Mouse (Mus musculus) lung, embryonic 15.5 days (tissue): ENCODE data around the gene Taar4. TPM values are rescaled to one million over a fixed set of nuclear protein-coding genes. Genes with fewer than 3 reads are reported as not detected.
A peak's percentile ranks its signal among the peaks of the same experiment; 100 is the strongest.

ENCODE experiments used
- ATAC-seq: fragments of 200-750 bp; cut with Nextera tagmentation; 2 replicates; pipeline ENCODE4 v1.8.0; 2017; ENCODE audit warnings: moderate number of reproducible peaks, borderline replicate concordance; ENCODE audit not compliant: low FRiP score, low TSS enrichment; ENCODE audit errors: extremely low read depth
- H3K27ac ChIP-seq: fragments of 300-500 bp; sonication (generic); 2 replicates; pipeline ENCODE4 v1.5.1; 2015; ENCODE audit warnings: moderate library complexity, mild to moderate bottlenecking, inconsistent platforms
- H3K27me3 ChIP-seq: fragments of 300-500 bp; sonication (generic); 2 replicates; pipeline ENCODE4 v1.6.1; 2015; ENCODE audit warnings: inconsistent platforms
- H3K36me3 ChIP-seq: fragments of 300-500 bp; sonication (generic); 2 replicates; pipeline ENCODE4 v1.6.1; 2015; ENCODE audit warnings: inconsistent platforms
- H3K4me1 ChIP-seq: fragments of 300-500 bp; sonication (generic); 2 replicates; pipeline ENCODE4 v1.6.1; 2015; ENCODE audit warnings: inconsistent platforms
- H3K4me2 ChIP-seq: fragments of 300-500 bp; sonication (generic); 2 replicates; pipeline ENCODE4 v1.6.1; 2015; ENCODE audit warnings: inconsistent platforms, mild to moderate bottlenecking, moderate library complexity
- H3K4me3 ChIP-seq: fragments of 300-500 bp; sonication (generic); 2 replicates; pipeline ENCODE4 v1.5.1; 2015; ENCODE audit warnings: mild to moderate bottlenecking, inconsistent platforms
- H3K9ac ChIP-seq: fragments of 300-500 bp; sonication (generic); 2 replicates; pipeline ENCODE4 v1.6.1; 2015; ENCODE audit warnings: inconsistent platforms
- H3K9me3 ChIP-seq: fragments of 300-500 bp; sonication (generic); 2 replicates; pipeline ENCODE4 v1.6.1; 2016; ENCODE audit warnings: inconsistent platforms
- WGBS: fragments of 180-500 bp; shearing (Covaris S2); methylation state at CpG from one replicate; pipeline ENCODE4 v1.1.7; 2015; 5-methylcytosine and 5-hydroxymethylcytosine counted together
- polyA plus RNA-seq: library from polyadenylated mRNA; unstranded; fragments of >200 nt; fragmentation: Nextera tagmentation; extraction: Ambion mirVana; gene quantifications from 2 replicates; pipeline ENCODE4 v1.2.1, GENCODE M21; 2015

Taar4 gene
- polyA plus RNA-seq, 1 experiment from 2014 or later, result not detected

DNA sequence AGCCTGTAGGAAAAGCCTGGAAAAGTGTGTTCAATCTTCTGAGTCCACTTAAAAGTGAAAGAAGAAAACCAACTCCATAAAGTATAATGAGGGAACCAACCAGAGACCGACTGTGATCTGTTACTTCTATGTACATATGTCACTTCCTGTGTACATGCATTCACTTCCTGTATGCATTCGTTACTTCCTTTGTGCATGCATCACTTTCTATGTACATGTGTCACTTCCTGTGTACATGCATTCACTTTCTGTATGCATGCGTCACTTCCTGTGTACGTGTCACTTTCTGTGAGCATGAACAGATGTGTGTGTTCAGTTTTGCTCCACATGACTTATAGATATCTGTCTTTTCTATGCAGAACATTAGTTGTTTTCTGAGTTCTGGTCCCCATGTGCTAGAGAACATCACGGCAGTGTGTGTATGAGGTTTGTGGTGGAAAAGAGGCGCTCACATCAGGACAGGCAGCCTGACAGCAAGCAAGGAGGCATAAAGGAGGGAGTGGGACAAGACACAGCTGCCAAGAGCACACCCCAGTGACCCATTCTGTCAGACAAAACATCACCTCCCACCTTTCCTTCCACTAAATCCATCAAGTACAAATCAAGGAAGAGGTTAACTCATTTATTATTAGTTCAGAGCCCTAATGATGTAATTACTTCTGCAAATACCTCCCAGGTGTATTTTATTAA is 4.8 kb downstream of the Taar4 start:
- Histone ChIP-seq H3K27ac (no peak overlapping the region), H3K9me3 (no peaks in the 10 kb centered on the region), H3K4me2 (no peak overlapping the region), H3K4me1 (no peaks in the 10 kb centered on the region), H3K27me3 (no peaks in the 10 kb centered on the region), H3K36me3 (no peaks in the 10 kb centered on the region), H3K4me3 (no peak overlapping the region), H3K9ac (no peak overlapping the region)
- ATAC-seq, result no peak
- 74% methylated on average over 6 of the region's 6 CpGs for WGBS

- no peak within 1 kb of the TSS for H3K4me2 ChIP-seq
- 84% methylated on average over 11 of the region's 11 CpGs for WGBS
Measured at GRCm38 (mm10) chr10:23970656-23971165, 10.4 kb downstream of the Taar4 start, which contains the start of gene Taar5. Gene Taar5 (plus strand): TSS chr10:23970706.

DNA sequence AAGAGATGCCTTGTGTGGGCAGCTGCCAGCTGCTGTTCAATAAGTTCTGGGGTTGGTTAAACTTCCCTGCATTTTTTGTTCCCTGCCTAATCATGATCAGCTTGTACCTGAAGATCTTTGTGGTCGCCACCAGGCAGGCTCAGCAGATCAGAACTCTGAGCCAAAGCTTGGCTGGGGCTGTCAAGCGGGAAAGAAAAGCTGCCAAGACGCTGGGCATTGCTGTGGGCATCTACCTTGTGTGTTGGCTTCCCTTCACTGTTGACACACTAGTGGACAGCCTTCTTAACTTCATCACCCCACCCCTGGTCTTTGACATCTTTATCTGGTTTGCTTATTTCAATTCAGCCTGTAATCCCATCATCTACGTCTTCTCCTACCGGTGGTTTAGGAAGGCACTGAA is 11.0 kb downstream of the Taar4 start:
- Histone ChIP-seq H3K27ac (no peak overlapping the region), H3K9me3 (no peaks in the 10 kb centered on the region), H3K4me1 (no peaks in the 10 kb centered on the region), H3K27me3 (no peaks in the 10 kb centered on the region), H3K36me3 (no peaks in the 10 kb centered on the region), H3K4me2 (no peak overlapping the region), H3K9ac (no peak overlapping the region), H3K4me3 (no peak overlapping the region)
- WGBS, result 77% methylated on average over 5 of the region's 5 CpGs
- ATAC-seq, result no peak

More at GRCm38 (mm10) chr10:23970656-23971165, 10.4 kb downstream of the Taar4 start, which contains the start of gene Taar5:
- Histone ChIP-seq H3K9me3 (no peaks in the 10 kb centered on the region), H3K27me3 (no peaks in the 10 kb centered on the region), H3K4me1 (no peaks in the 10 kb centered on the region), H3K9ac (no peak within 1 kb of the TSS), H3K36me3 (no peaks in the 10 kb centered on the region), H3K4me3 (no peak within 1 kb of the TSS), H3K27ac (no peak within 1 kb of the TSS)
- ATAC-seq, result no peak

DNA sequence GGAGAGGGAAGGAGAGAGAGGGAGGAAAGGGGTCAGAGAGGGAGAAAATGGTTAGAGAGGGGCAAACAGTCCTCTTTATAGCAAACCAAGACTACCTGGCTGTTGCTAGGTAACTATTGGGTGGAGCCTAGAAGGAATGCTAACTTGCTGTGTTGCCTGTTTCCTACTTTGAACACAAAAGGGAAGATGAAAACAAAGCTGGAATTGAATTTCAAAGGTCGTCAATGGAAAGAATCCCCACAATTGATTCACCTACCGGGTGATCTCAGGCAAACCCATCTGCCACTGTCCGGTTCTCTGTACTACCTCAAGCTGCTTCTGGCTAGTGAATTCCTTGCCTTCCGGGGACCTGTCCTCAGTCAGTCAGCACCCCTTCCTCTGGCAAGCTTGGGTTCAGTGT is 17.7 kb downstream of the Taar4 start:
- Histone ChIP-seq H3K27me3 (no peaks in the 10 kb centered on the region), H3K4me3 (no peak overlapping the region), H3K9me3 (no peaks in the 10 kb centered on the region), H3K4me1 (no peaks in the 10 kb centered on the region), H3K4me2 (no peak overlapping the region), H3K27ac (no peak overlapping the region), H3K36me3 (no peaks in the 10 kb centered on the region), H3K9ac (no peak overlapping the region)
- ATAC-seq, result no peak
- 57% methylated on average over 4 of the region's 4 CpGs for WGBS

GRCm38 (mm10) chr10:23978901-23979705 is 18.8 kb downstream of the Taar4 start:
- WGBS, result 34% methylated on average over 16 of the region's 16 CpGs
- H3K4me3 ChIP-seq, result no peak overlapping the region
- H3K36me3 ChIP-seq, result no peaks in the 10 kb centered on the region
- H3K27me3 ChIP-seq, result no peaks in the 10 kb centered on the region
- peak; percentile 57 for ATAC-seq
- H3K4me1 ChIP-seq, result no peaks in the 10 kb centered on the region
- H3K4me2 ChIP-seq, result no peak overlapping the region
- H3K27ac ChIP-seq, result no peak overlapping the region
- H3K9me3 ChIP-seq, result no peaks in the 10 kb centered on the region
- H3K9ac ChIP-seq, result no peak overlapping the region

DNA sequence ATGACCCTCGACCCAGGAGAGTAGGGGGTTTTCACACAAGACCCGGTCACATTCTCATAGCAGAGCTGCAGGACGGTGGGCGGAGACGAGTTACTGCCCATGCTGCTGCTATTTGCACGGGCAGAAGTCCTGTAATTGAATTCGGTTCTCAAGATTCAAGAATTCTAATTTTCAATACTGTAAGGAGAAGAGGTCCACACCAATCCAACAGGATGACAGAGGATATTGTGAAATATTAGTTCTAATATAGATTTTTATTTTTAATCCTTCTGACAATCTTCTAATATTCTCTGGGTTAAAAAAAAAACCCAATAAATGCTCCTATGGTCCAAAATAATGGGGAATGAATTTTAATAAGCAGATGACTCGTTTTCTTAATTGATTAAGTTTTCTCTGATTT is 25.3 kb downstream of the Taar4 start, which contains the start of gene Taar6:
Taar6 (minus strand) TSS at position 101 of the 400 bp plus-strand sequence.
- H3K27ac ChIP-seq, result no peak within 1 kb of the TSS
- no peak within 1 kb of the TSS for H3K4me2 ChIP-seq
- WGBS, result 68% methylated on average over 8 of the region's 8 CpGs
- no peak for ATAC-seq
- no peaks in the 10 kb centered on the region for H3K9me3 ChIP-seq
- no peak within 1 kb of the TSS for H3K9ac ChIP-seq
- no peaks in the 10 kb centered on the region for H3K4me1 ChIP-seq
- H3K27me3 ChIP-seq, result no peaks in the 10 kb centered on the region
- no peaks in the 10 kb centered on the region for H3K36me3 ChIP-seq
- H3K4me3 ChIP-seq, result no peak within 1 kb of the TSS

- Histone ChIP-seq H3K9ac (no peak overlapping the region), H3K36me3 (no peaks in the 10 kb centered on the region), H3K9me3 (no peaks in the 10 kb centered on the region), H3K27me3 (no peaks in the 10 kb centered on the region), H3K4me2 (no peak overlapping the region), H3K4me3 (no peak overlapping the region), H3K27ac (no peak overlapping the region), H3K4me1 (no peaks in the 10 kb centered on the region)
- WGBS, result 80% methylated on average over 5 of the region's 5 CpGs
- no peak for ATAC-seq
Measured at GRCm38 (mm10) chr10:23986419-23986818, 26.1 kb downstream of the Taar4 start.

- Histone ChIP-seq H3K4me1 (no peaks in the 10 kb centered on the region), H3K36me3 (no peaks in the 10 kb centered on the region), H3K9me3 (no peaks in the 10 kb centered on the region), H3K27me3 (no peaks in the 10 kb centered on the region), H3K4me3 (no peak within 1 kb of the TSS), H3K4me2 (no peak within 1 kb of the TSS), H3K27ac (no peak within 1 kb of the TSS), H3K9ac (no peak within 1 kb of the TSS)
- ATAC-seq, result no peak
- 83% methylated on average over 3 of the region's 3 CpGs for WGBS
Measured at GRCm38 (mm10) chr10:23993381-23993780, 33.1 kb downstream of the Taar4 start, which contains the start of gene Taar7a. Gene Taar7a (minus strand): TSS chr10:23993481.

DNA sequence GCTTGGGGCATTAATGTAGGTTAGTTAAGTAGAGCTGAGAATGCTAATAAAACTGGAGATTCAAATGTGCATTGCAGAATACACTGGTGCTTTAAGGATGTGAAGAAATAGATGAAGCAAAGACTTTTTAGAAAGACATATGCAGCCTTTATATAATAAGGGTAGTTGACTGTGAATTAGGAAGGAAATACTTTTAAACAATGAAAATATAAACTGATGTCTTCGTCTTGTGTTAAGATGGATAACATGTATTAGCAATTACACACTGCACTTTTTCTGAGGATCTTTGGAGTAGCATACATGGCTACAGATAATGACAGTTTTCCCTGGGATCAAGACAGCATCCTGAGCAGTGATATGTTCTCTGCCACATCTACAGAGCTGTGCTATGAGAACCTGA is 39.3 kb downstream of the Taar4 start, which contains the start of gene Taar7b:
Taar7b (plus strand) TSS at position 301 of the 400 bp plus-strand sequence.
- Histone ChIP-seq H3K9ac (no peak within 1 kb of the TSS), H3K4me2 (no peak within 1 kb of the TSS), H3K4me1 (no peaks in the 10 kb centered on the region), H3K27ac (no peak within 1 kb of the TSS), H3K36me3 (no peaks in the 10 kb centered on the region), H3K27me3 (no peaks in the 10 kb centered on the region), H3K9me3 (no peaks in the 10 kb centered on the region), H3K4me3 (no peak within 1 kb of the TSS)
- 73% methylated on average over 1 of the region's 1 CpGs for WGBS
- ATAC-seq, result no peak

DNA sequence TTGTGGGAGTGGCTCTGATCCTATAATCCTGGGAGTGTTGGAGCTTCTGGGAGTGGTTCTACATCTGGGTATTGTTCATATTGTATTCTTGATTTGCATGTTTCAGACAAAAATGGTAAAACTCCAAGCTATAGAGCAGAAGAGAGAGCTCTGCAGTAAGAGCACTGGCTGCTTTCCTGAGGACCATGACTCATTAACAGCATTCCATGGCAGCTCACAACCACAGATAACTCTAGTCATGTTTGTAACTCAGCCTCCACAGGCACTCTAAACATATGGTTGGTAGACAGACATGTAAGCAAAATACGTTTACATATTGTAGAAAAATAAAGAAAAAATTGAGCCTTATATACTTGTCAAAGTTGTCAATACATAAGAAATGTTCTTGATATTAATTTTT is 46.1 kb downstream of the Taar4 start:
- Histone ChIP-seq H3K36me3 (no peaks in the 10 kb centered on the region), H3K4me2 (no peak overlapping the region), H3K9me3 (no peaks in the 10 kb centered on the region), H3K4me1 (no peaks in the 10 kb centered on the region), H3K27ac (no peak overlapping the region), H3K9ac (no peak overlapping the region), H3K27me3 (no peaks in the 10 kb centered on the region), H3K4me3 (no peak overlapping the region)
- ATAC-seq, result no peak
- WGBS, result 52% methylated on average over 1 of the region's 1 CpGs

- Histone ChIP-seq H3K9me3 (no peaks in the 10 kb centered on the region), H3K27ac (no peak overlapping the region), H3K36me3 (no peaks in the 10 kb centered on the region), H3K4me3 (no peak overlapping the region), H3K4me2 (no peak overlapping the region), H3K27me3 (no peaks in the 10 kb centered on the region), H3K4me1 (no peaks in the 10 kb centered on the region), H3K9ac (no peak overlapping the region)
- ATAC-seq, result no peak
- 29% methylated on average over 2 of the region's 2 CpGs for WGBS
Measured at GRCm38 (mm10) chr10:24007034-24007433, 46.7 kb downstream of the Taar4 start.

GRCm38 (mm10) chr10:24008143-24008542 is 47.8 kb downstream of the Taar4 start:
- no peak for ATAC-seq
- Histone ChIP-seq H3K4me2 (no peak overlapping the region), H3K9me3 (no peaks in the 10 kb centered on the region), H3K27me3 (no peaks in the 10 kb centered on the region), H3K27ac (no peak overlapping the region), H3K4me1 (no peaks in the 10 kb centered on the region), H3K36me3 (no peaks in the 10 kb centered on the region), H3K9ac (no peak overlapping the region), H3K4me3 (no peak overlapping the region)
- 71% methylated on average over 1 of the region's 1 CpGs for WGBS
